ENCODE assay signal across 15 mouse cellular contexts in genomic region chr5:32423339-32424046, GRCm38 (mm10). TPM values are rescaled to one million over a fixed set of nuclear protein-coding genes. Genes with fewer than 3 reads are reported as not detected.
DNase-seq lines count a peak whose midpoint lies in the region; ATAC-seq and TF ChIP-seq lines count a peak whose summit lies in the region.
"Had no signal": no experiment of that assay in that cellular context is flagged by ENCODE, and none has a peak within 500 bp of the region (broad histone marks: within the 10 kb centered on the region; RNA-seq: fewer than 3 reads in every experiment).

No protein-coding gene starts in this region.

- no peaks in the 10 kb centered on the region for H3K36me3 ChIP-seq in heart, embryonic 10.5 days
- no peaks in the 10 kb centered on the region for H3K36me3 ChIP-seq in heart, embryonic 12.5 days
- no peaks in the 10 kb centered on the region for H3K36me3 ChIP-seq in lung, embryonic 16.5 days (ENCODE audit: control insufficient read depth, insufficient read depth, low read length)
- H3K36me3 ChIP-seq in intestine, embryonic 15.5 days, result no peaks in the 10 kb centered on the region
- no peaks in the 10 kb centered on the region for H3K36me3 ChIP-seq in neural tube, embryonic 12.5 days
- H3K36me3 ChIP-seq in midbrain, embryonic 10.5 days, result no peaks in the 10 kb centered on the region
- H3K36me3 ChIP-seq in liver, embryonic 12.5 days, result no peaks in the 10 kb centered on the region
- H3K36me3 ChIP-seq: embryonic facial prominence, embryonic 15.5 days; forebrain, embryonic 15.5 days had no signal

- no peaks in the 10 kb centered on the region for H3K9me3 ChIP-seq in heart, embryonic 10.5 days
- no peaks in the 10 kb centered on the region for H3K9me3 ChIP-seq in heart, embryonic 12.5 days (replicated peaks)
- H3K9me3 ChIP-seq in lung, embryonic 16.5 days (ENCODE audit: control insufficient read depth, low read length), result no peaks in the 10 kb centered on the region
- H3K9me3 ChIP-seq in intestine, embryonic 15.5 days, result no peaks in the 10 kb centered on the region
- no peaks in the 10 kb centered on the region for H3K9me3 ChIP-seq in neural tube, embryonic 12.5 days
- no peaks in the 10 kb centered on the region for H3K9me3 ChIP-seq in midbrain, embryonic 10.5 days (replicated peaks)
- no peaks in the 10 kb centered on the region for H3K9me3 ChIP-seq in liver, embryonic 12.5 days (replicated peaks)
- H3K9me3 ChIP-seq: embryonic facial prominence, embryonic 15.5 days; forebrain, embryonic 15.5 days had no signal

- peak overlapping the region; percentile 36; the same call in 1 of the 2 replicates for H3K27ac ChIP-seq in heart, embryonic 10.5 days
- no peak overlapping the region for H3K27ac ChIP-seq in heart, embryonic 12.5 days (ENCODE audit: poor library complexity, severe bottlenecking)
- H3K27ac ChIP-seq in lung, embryonic 16.5 days (ENCODE audit: low read length), result peak overlapping the region; percentile 59
- no peak overlapping the region for H3K27ac ChIP-seq in intestine, embryonic 15.5 days
- no peak overlapping the region for H3K27ac ChIP-seq in neural tube, embryonic 12.5 days
- no peak overlapping the region for H3K27ac ChIP-seq in midbrain, embryonic 10.5 days (replicated peaks)
- H3K27ac ChIP-seq in liver, embryonic 12.5 days, result no peak overlapping the region
- H3K27ac ChIP-seq: embryonic facial prominence, embryonic 15.5 days; forebrain, embryonic 15.5 days had no signal

- H3K4me1 ChIP-seq in heart, embryonic 10.5 days, result peaks cover 29% of the 10 kb centered on the region
- H3K4me1 ChIP-seq in heart, embryonic 12.5 days (replicated peaks), result peaks cover 26% of the 10 kb centered on the region
- 0 out of 2 replicates have a peak, but pooled peaks cover 6% of the 10 kb centered on the region for H3K4me1 ChIP-seq in lung, embryonic 16.5 days (replicated peaks; ENCODE audit: control insufficient read depth, insufficient read depth, low read length)
- H3K4me1 ChIP-seq in lung, adult 2 months (ENCODE audit: control insufficient read depth, insufficient read depth, low read length), result peaks cover 2% of the 10 kb centered on the region; the same call in 1 of the 2 replicates
- H3K4me1 ChIP-seq in intestine, embryonic 15.5 days (replicated peaks), result 0 out of 2 replicates have a peak, but pooled peaks cover 8% of the 10 kb centered on the region
- H3K4me1 ChIP-seq in neural tube, embryonic 12.5 days, result 0 out of 2 replicates have a peak, but pooled peaks cover 10% of the 10 kb centered on the region
- H3K4me1 ChIP-seq in midbrain, embryonic 10.5 days, result peaks cover 33% of the 10 kb centered on the region
- H3K4me1 ChIP-seq in liver, embryonic 12.5 days, result peaks cover 12% of the 10 kb centered on the region
- H3K4me1 ChIP-seq: embryonic facial prominence, embryonic 15.5 days; forebrain, embryonic 15.5 days had no signal

- DNase-seq in heart, embryonic 10.5 days (ENCODE audit: low spot score), result no peak
- DNase-seq in lung, adult 2 months, result no peak
- DNase-seq in midbrain, embryonic 10.5 days (ENCODE audit: low spot score), result no peak
- DNase-seq: cerebellum, adult 11-12 months; heart, postnatal 36 days; layer of hippocampus, postnatal 36 days; liver, postnatal 0 days; thymus, postnatal 14 days had no signal

- TF ChIP-seq POLR2A in lung, adult 2 months (IDR thresholded peaks at IDR 0.05; ENCODE audit: borderline replicate concordance, extremely low read depth, low read depth, low read length), result no peak

- 62% methylated on average over 11 of the region's 11 CpGs for WGBS in heart, embryonic 10.5 days
- 63% methylated on average over 11 of the region's 11 CpGs for WGBS in heart, embryonic 12.5 days
- WGBS in lung, embryonic 16.5 days, result 44% methylated on average over 11 of the region's 11 CpGs
- WGBS in lung, adult 2 months, result 63% methylated on average over 11 of the region's 11 CpGs
- 48% methylated on average over 11 of the region's 11 CpGs for WGBS in intestine, embryonic 15.5 days
- 32% methylated on average over 11 of the region's 11 CpGs for WGBS in neural tube, embryonic 12.5 days
- 61% methylated on average over 11 of the region's 11 CpGs for WGBS in midbrain, embryonic 10.5 days
- WGBS in liver, embryonic 12.5 days (ENCODE audit: insufficient replicate concordance), result 73% methylated on average over 11 of the region's 11 CpGs

- no peak overlapping the region for H3K4me3 ChIP-seq in heart, embryonic 10.5 days
- no peak overlapping the region for H3K4me3 ChIP-seq in heart, embryonic 12.5 days
- no peak overlapping the region for H3K4me3 ChIP-seq in lung, embryonic 16.5 days (ENCODE audit: low read length)
- H3K4me3 ChIP-seq in lung, adult 2 months (replicated peaks; ENCODE audit: extremely low read depth, low read depth, low read length), result no peak overlapping the region
- H3K4me3 ChIP-seq in intestine, embryonic 15.5 days (replicated peaks), result no peak overlapping the region
- no peak overlapping the region for H3K4me3 ChIP-seq in neural tube, embryonic 12.5 days
- H3K4me3 ChIP-seq in midbrain, embryonic 10.5 days, result no peak overlapping the region
- no peak overlapping the region for H3K4me3 ChIP-seq in liver, embryonic 12.5 days
- H3K4me3 ChIP-seq: embryonic facial prominence, embryonic 15.5 days; forebrain, embryonic 15.5 days had no signal

- TF ChIP-seq CTCF in lung, adult 2 months (IDR thresholded peaks at IDR 0.05; ENCODE audit: insufficient read depth, low read length), result no peak

- no peak overlapping the region for H3K9ac ChIP-seq in heart, embryonic 12.5 days
- H3K9ac ChIP-seq in lung, embryonic 16.5 days (ENCODE audit: low read length), result peak overlapping the region; percentile 23; the same call in 1 of the 2 replicates
- no peak overlapping the region for H3K9ac ChIP-seq in intestine, embryonic 15.5 days
- no peak overlapping the region for H3K9ac ChIP-seq in neural tube, embryonic 12.5 days
- no peak overlapping the region for H3K9ac ChIP-seq in liver, embryonic 12.5 days
- H3K9ac ChIP-seq: embryonic facial prominence, embryonic 15.5 days; forebrain, embryonic 15.5 days; liver, postnatal 0 days had no signal

- ATAC-seq in heart, embryonic 12.5 days (ENCODE audit: insufficient number of reproducible peaks, low FRiP score), result no peak
- peak; percentile 50 for ATAC-seq in lung, embryonic 16.5 days (ENCODE audit: low read depth)
- peak; percentile 11; the same call in 1 of the 2 replicates for ATAC-seq in intestine, embryonic 15.5 days
- ATAC-seq in neural tube, embryonic 12.5 days (ENCODE audit: low FRiP score, low read depth), result no peak
- no peak for ATAC-seq in liver, embryonic 12.5 days
- ATAC-seq: forebrain, embryonic 15.5 days; liver, postnatal 0 days had no signal

- no peaks in the 10 kb centered on the region for H3K27me3 ChIP-seq in heart, embryonic 10.5 days (ENCODE audit: insufficient read depth, poor library complexity, severe bottlenecking)
- H3K27me3 ChIP-seq in heart, embryonic 12.5 days (replicated peaks), result no peaks in the 10 kb centered on the region
- no peaks in the 10 kb centered on the region for H3K27me3 ChIP-seq in lung, embryonic 16.5 days (ENCODE audit: control insufficient read depth, insufficient read depth, low read depth, low read length)
- H3K27me3 ChIP-seq in intestine, embryonic 15.5 days (replicated peaks), result no peaks in the 10 kb centered on the region
- no peaks in the 10 kb centered on the region for H3K27me3 ChIP-seq in neural tube, embryonic 12.5 days (replicated peaks)
- no peaks in the 10 kb centered on the region for H3K27me3 ChIP-seq in midbrain, embryonic 10.5 days (ENCODE audit: low read depth, poor library complexity, severe bottlenecking)
- no peaks in the 10 kb centered on the region for H3K27me3 ChIP-seq in liver, embryonic 12.5 days (replicated peaks)
- H3K27me3 ChIP-seq: embryonic facial prominence, embryonic 15.5 days; forebrain, embryonic 15.5 days had no signal

- no peak overlapping the region for H3K4me2 ChIP-seq in heart, embryonic 12.5 days
- H3K4me2 ChIP-seq in lung, embryonic 16.5 days (ENCODE audit: low read depth, low read length), result peak overlapping the region; percentile 20; the same call in 1 of the 2 replicates
- no peak overlapping the region for H3K4me2 ChIP-seq in intestine, embryonic 15.5 days (replicated peaks)
- peak overlapping the region; percentile 28 for H3K4me2 ChIP-seq in neural tube, embryonic 12.5 days (replicated peaks)
- H3K4me2 ChIP-seq in liver, embryonic 12.5 days, result no peak overlapping the region
- H3K4me2 ChIP-seq: embryonic facial prominence, embryonic 15.5 days; forebrain, embryonic 15.5 days had no signal

RNA-seq across cellular contexts. Expression of gene Ppp1cb, which starts 35.1 kb away (rescaled TPM):
- 233 and 261 TPM in 2 replicates for polyA plus RNA-seq in heart, embryonic 10.5 days (2016; fragmentation: Nextera tagmentation; extraction: Ambion mirVana)
- polyA plus RNA-seq in heart, embryonic 12.5 days (2016; fragmentation: Nextera tagmentation; extraction: Ambion mirVana), result 283 and 290 TPM in 2 replicates
- 192 and 200 TPM in 2 replicates for polyA plus RNA-seq in lung, embryonic 16.5 days (2015; fragmentation: Nextera tagmentation; extraction: Ambion mirVana)
- polyA plus RNA-seq in lung, adult 2 months (2012; rRNA removed), result 18.4 and 44.2 TPM in 2 replicates
- 200 and 237 TPM in 2 replicates for polyA plus RNA-seq in intestine, embryonic 15.5 days (2015; fragmentation: Nextera tagmentation; extraction: Ambion mirVana)
- 201 and 218 TPM in 2 replicates for polyA plus RNA-seq in neural tube, embryonic 12.5 days (2016; fragmentation: Nextera tagmentation; extraction: Ambion mirVana)
- polyA plus RNA-seq in midbrain, embryonic 10.5 days (2016; fragmentation: Nextera tagmentation; extraction: Ambion mirVana), result 205 and 213 TPM in 2 replicates
- polyA plus RNA-seq in liver, embryonic 12.5 days (2016; fragmentation: Nextera tagmentation; extraction: Ambion mirVana), result 124 and 134 TPM in 2 replicates

Comparison
In these comparisons a context has a peak if more than half of its experiments do, and no peak if none do; other contexts are left out.
1. H3K27ac ChIP-seq: peak in heart, embryonic 10.5 days (single experiment) and lung, embryonic 16.5 days (single experiment); none in heart, embryonic 12.5 days (single experiment), intestine, embryonic 15.5 days (single experiment), neural tube, embryonic 12.5 days (single experiment), midbrain, embryonic 10.5 days (single experiment) and liver, embryonic 12.5 days (single experiment).
2. ATAC-seq: peak in lung, embryonic 16.5 days (single experiment) and intestine, embryonic 15.5 days (single experiment); none in heart, embryonic 12.5 days (single experiment), neural tube, embryonic 12.5 days (single experiment) and liver, embryonic 12.5 days (single experiment).
3. H3K4me2 ChIP-seq: peak in lung, embryonic 16.5 days (single experiment) and neural tube, embryonic 12.5 days (single experiment); none in heart, embryonic 12.5 days (single experiment), intestine, embryonic 15.5 days (single experiment) and liver, embryonic 12.5 days (single experiment).